In the genomic region with DNA sequence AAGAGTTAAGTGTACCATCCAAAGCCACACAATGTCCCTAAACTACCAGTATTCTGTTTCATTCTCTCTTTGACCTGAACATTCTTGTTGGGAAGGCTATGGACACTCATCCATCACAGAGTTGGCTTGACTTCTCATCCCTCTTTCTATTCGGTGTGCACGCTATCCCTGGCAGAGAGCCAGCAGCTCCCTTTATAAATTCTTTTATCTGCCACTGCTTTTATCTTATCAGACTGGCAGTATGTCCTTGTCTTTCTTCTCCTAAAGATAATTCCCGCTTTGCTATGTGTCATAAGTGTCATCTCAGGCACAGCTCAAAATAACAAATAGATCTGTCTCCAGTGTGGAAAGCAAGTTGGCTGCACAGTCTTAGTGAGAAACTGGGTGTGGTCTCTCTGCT, we compare ENCODE assay signal across 25 mouse cellular contexts.
DNase-seq lines count a peak whose midpoint lies in the region; ATAC-seq lines count a peak whose summit lies in the region.
"Had no signal": no experiment of that assay in that cellular context is flagged by ENCODE, and none has a peak within 500 bp of the region (broad histone marks: within the 10 kb centered on the region; RNA-seq: fewer than 3 reads in every experiment).

No protein-coding gene starts in this region.

- 31% methylated on average over 3 of the region's 3 CpGs for WGBS in heart, embryonic 10.5 days
- 27% methylated on average over 3 of the region's 3 CpGs for WGBS in heart, embryonic 11.5 days (ENCODE audit: insufficient replicate concordance)
- WGBS in embryonic facial prominence, embryonic 10.5 days, result 91% methylated on average over 3 of the region's 3 CpGs
- 69% methylated on average over 3 of the region's 3 CpGs for WGBS in midbrain, embryonic 13.5 days

- H3K4me1 ChIP-seq in heart, embryonic 10.5 days, result peaks cover 6% of the 10 kb centered on the region; the same call in 1 of the 2 replicates
- H3K4me1 ChIP-seq in heart, embryonic 11.5 days (ENCODE audit: control insufficient read depth, insufficient read depth, low read length), result peaks cover 3% of the 10 kb centered on the region; the same call in 1 of the 2 replicates
- H3K4me1 ChIP-seq in embryonic facial prominence, embryonic 10.5 days, result no peaks in the 10 kb centered on the region
- no peaks in the 10 kb centered on the region for H3K4me1 ChIP-seq in midbrain, embryonic 13.5 days (replicated peaks)
- H3K4me1 ChIP-seq: embryonic facial prominence, embryonic 12.5 days; forebrain, embryonic 10.5 days; neural tube, embryonic 13.5 days; stomach, embryonic 15.5 days had no signal

- no peak overlapping the region for H3K27ac ChIP-seq in heart, embryonic 10.5 days
- H3K27ac ChIP-seq in heart, embryonic 11.5 days (ENCODE audit: low read depth, low read length), result no peak overlapping the region
- H3K27ac ChIP-seq in embryonic facial prominence, embryonic 10.5 days (replicated peaks), result no peak overlapping the region
- H3K27ac ChIP-seq in midbrain, embryonic 13.5 days, result no peak overlapping the region
- H3K27ac ChIP-seq: embryonic facial prominence, embryonic 12.5 days; forebrain, embryonic 10.5 days; hindbrain, embryonic 14.5 days; kidney, embryonic 15.5 days; layer of hippocampus, adult 2 months; liver, embryonic 13.5 days; midbrain, embryonic 10.5 days; neural tube, embryonic 13.5 days; stomach, embryonic 15.5 days had no signal

- no peak overlapping the region for H3K4me3 ChIP-seq in heart, embryonic 10.5 days
- H3K4me3 ChIP-seq in heart, embryonic 11.5 days (ENCODE audit: low read depth, low read length), result no peak overlapping the region
- no peak overlapping the region for H3K4me3 ChIP-seq in embryonic facial prominence, embryonic 10.5 days
- no peak overlapping the region for H3K4me3 ChIP-seq in midbrain, embryonic 13.5 days (replicated peaks)
- H3K4me3 ChIP-seq: embryonic facial prominence, embryonic 12.5 days; forebrain, embryonic 10.5 days; kidney, embryonic 15.5 days; layer of hippocampus, adult 2 months; liver, embryonic 13.5 days; midbrain, embryonic 10.5 days; neural tube, embryonic 13.5 days; stomach, embryonic 15.5 days had no signal

- H3K36me3 ChIP-seq in heart, embryonic 10.5 days, result no peaks in the 10 kb centered on the region
- H3K36me3 ChIP-seq in heart, embryonic 11.5 days (ENCODE audit: control insufficient read depth, insufficient read depth, low read length), result no peaks in the 10 kb centered on the region
- H3K36me3 ChIP-seq in embryonic facial prominence, embryonic 10.5 days (replicated peaks), result no peaks in the 10 kb centered on the region
- no peaks in the 10 kb centered on the region for H3K36me3 ChIP-seq in midbrain, embryonic 13.5 days
- H3K36me3 ChIP-seq: embryonic facial prominence, embryonic 12.5 days; forebrain, embryonic 10.5 days; kidney, embryonic 15.5 days; liver, embryonic 13.5 days; midbrain, embryonic 10.5 days; neural tube, embryonic 13.5 days; stomach, embryonic 15.5 days had no signal

- H3K27me3 ChIP-seq in heart, embryonic 10.5 days (ENCODE audit: insufficient read depth, poor library complexity, severe bottlenecking), result no peaks in the 10 kb centered on the region
- H3K27me3 ChIP-seq in heart, embryonic 11.5 days (ENCODE audit: control insufficient read depth, insufficient read depth, low read length), result no peaks in the 10 kb centered on the region
- H3K27me3 ChIP-seq in embryonic facial prominence, embryonic 10.5 days (replicated peaks; ENCODE audit: low read depth, poor library complexity, severe bottlenecking), result no peaks in the 10 kb centered on the region
- no peaks in the 10 kb centered on the region for H3K27me3 ChIP-seq in midbrain, embryonic 13.5 days
- H3K27me3 ChIP-seq: embryonic facial prominence, embryonic 12.5 days; kidney, embryonic 15.5 days; liver, embryonic 13.5 days; neural tube, embryonic 13.5 days; stomach, embryonic 15.5 days had no signal

- no peak overlapping the region for H3K4me2 ChIP-seq in heart, embryonic 11.5 days
- H3K4me2 ChIP-seq in midbrain, embryonic 13.5 days (replicated peaks), result no peak overlapping the region
- H3K4me2 ChIP-seq: embryonic facial prominence, embryonic 12.5 days; hindbrain, embryonic 14.5 days; kidney, embryonic 15.5 days; liver, embryonic 13.5 days; neural tube, embryonic 13.5 days; stomach, embryonic 15.5 days had no signal

- no peak overlapping the region for H3K9ac ChIP-seq in heart, embryonic 11.5 days (ENCODE audit: low read depth, low read length)
- H3K9ac ChIP-seq in midbrain, embryonic 13.5 days (replicated peaks), result no peak overlapping the region
- H3K9ac ChIP-seq: embryonic facial prominence, embryonic 12.5 days; hindbrain, embryonic 14.5 days; kidney, embryonic 15.5 days; liver, embryonic 13.5 days; neural tube, embryonic 13.5 days; stomach, embryonic 15.5 days had no signal

- peak; percentile 41 for DNase-seq in heart, embryonic 10.5 days (ENCODE audit: low spot score)
- peak; percentile 18 for DNase-seq in ovary, adult 18-20 months (ENCODE audit: low spot score)
- DNase-seq in ovary, postnatal 10 days (ENCODE audit: low spot score), result no peak
- DNase-seq in adrenal gland, postnatal 10 days, result peak; percentile 75
- DNase-seq in embryonic facial prominence, embryonic 10.5 days (ENCODE audit: low spot score), result peak; percentile 3
- DNase-seq: cerebellum, adult 2 months; kidney, adult 18-20 months; kidney, postnatal 25 days; left cerebral cortex, postnatal 4 days; liver, embryonic 13.5 days; lung, adult 2 months; retina, postnatal 1 day; right cerebral cortex, postnatal 25 days had no signal

- no peaks in the 10 kb centered on the region for H3K9me3 ChIP-seq in heart, embryonic 10.5 days
- no peaks in the 10 kb centered on the region for H3K9me3 ChIP-seq in heart, embryonic 11.5 days (replicated peaks; ENCODE audit: control insufficient read depth, low read length)
- no peaks in the 10 kb centered on the region for H3K9me3 ChIP-seq in embryonic facial prominence, embryonic 10.5 days
- no peaks in the 10 kb centered on the region for H3K9me3 ChIP-seq in midbrain, embryonic 13.5 days
- H3K9me3 ChIP-seq: embryonic facial prominence, embryonic 12.5 days; forebrain, embryonic 10.5 days; kidney, embryonic 15.5 days; liver, embryonic 13.5 days; midbrain, embryonic 10.5 days; neural tube, embryonic 13.5 days; stomach, embryonic 15.5 days had no signal

- ATAC-seq in heart, embryonic 11.5 days (replicated peaks; ENCODE audit: insufficient number of reproducible peaks, low FRiP score, low TSS enrichment), result no peak
- no peak for ATAC-seq in midbrain, embryonic 13.5 days
- ATAC-seq in erythroid progenitor cell, adult 5-6 weeks (replicated peaks; ENCODE audit: low FRiP score, poor library complexity, severe bottlenecking), result no peak
- ATAC-seq: forebrain, embryonic 16.5 days had no signal
